9 mouse cellular contexts compared by ENCODE assay signal in the genomic region with DNA sequence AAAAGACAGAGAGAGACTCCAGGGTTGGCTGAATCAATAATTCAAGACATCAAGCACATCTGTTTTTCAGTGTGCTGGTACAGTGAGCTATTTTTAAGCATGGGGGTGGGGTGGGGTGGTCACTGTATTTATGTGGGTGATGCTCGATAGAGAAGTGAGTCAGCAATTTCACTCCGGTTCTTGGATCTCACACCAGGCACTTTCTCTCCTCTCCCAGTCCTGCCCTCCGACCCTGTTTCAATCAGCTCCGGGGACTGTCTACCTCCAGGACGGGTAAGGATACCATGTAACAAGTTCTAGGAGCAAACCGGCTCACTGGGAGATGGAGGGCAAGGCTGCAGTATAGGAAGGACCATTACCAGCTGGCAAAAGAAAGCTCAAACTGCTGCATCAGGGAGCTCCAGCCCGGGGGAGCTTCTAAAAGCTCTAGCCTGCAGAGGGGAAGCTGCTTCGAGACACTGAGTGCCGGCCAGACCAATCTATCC. TPM values are rescaled to one million over a fixed set of nuclear protein-coding genes. Genes with fewer than 3 reads are reported as not detected.
DNase-seq lines count a peak whose midpoint lies in the region; ATAC-seq and TF ChIP-seq lines count a peak whose summit lies in the region.
"Had no signal": no experiment of that assay in that cellular context is flagged by ENCODE, and none has a peak within 500 bp of the region (broad histone marks: within the 10 kb centered on the region; RNA-seq: fewer than 3 reads in every experiment).

No protein-coding gene starts in this region.

- H3K27ac ChIP-seq in hindbrain, embryonic 10.5 days, result peak overlapping the region; percentile 59
- H3K27ac ChIP-seq in hindbrain, embryonic 12.5 days, result no peak overlapping the region; the same call in 1 of the 2 replicates
- peak overlapping the region; percentile 72 for H3K27ac ChIP-seq in ES-E14 (ENCODE audit: insufficient read depth, low read depth, low read length, poor library complexity, severe bottlenecking)
- H3K27ac ChIP-seq in forebrain, embryonic 14.5 days (ENCODE audit: low read depth, low read length), result no peak overlapping the region
- H3K27ac ChIP-seq: kidney, postnatal 0 days had no signal

- H3K4me3 ChIP-seq in hindbrain, embryonic 10.5 days, result 0 out of 2 replicates have a peak overlapping the region, but pooled peaks have one; percentile 13
- no peak overlapping the region for H3K4me3 ChIP-seq in hindbrain, embryonic 12.5 days
- H3K4me3 ChIP-seq in ES-E14 (ENCODE audit: insufficient read depth in 1 of 2, low read depth in 1 of 2, low read length in 2 of 2, poor library complexity in 1 of 2, severe bottlenecking in 1 of 2), result peak overlapping the region; percentile 6 to 53; a peak in 2 of 4 replicates
- H3K4me3 ChIP-seq in erythroblast, embryonic 14.5 days (replicated peaks), result peak overlapping the region; percentile 74
- H3K4me3 ChIP-seq in forebrain, embryonic 14.5 days (ENCODE audit: low read depth, low read length), result no peak overlapping the region

- H3K9ac ChIP-seq in hindbrain, embryonic 12.5 days, result no peak overlapping the region
- H3K9ac ChIP-seq in ES-E14 (ENCODE audit: insufficient read depth, low read depth, low read length, poor library complexity, severe bottlenecking), result peak overlapping the region; percentile 69
- no peak overlapping the region for H3K9ac ChIP-seq in forebrain, embryonic 14.5 days (ENCODE audit: low read length)

- ATAC-seq in hindbrain, embryonic 12.5 days (ENCODE audit: low FRiP score), result no peak
- peak; percentile 70 for ATAC-seq in megakaryocyte, adult 5-6 weeks (ENCODE audit: poor library complexity, severe bottlenecking)
- ATAC-seq in forebrain, embryonic 14.5 days, result no peak

- H3K9me3 ChIP-seq in hindbrain, embryonic 10.5 days, result peaks cover 3% of the 10 kb centered on the region; the same call in 1 of the 2 replicates
- no peaks in the 10 kb centered on the region for H3K9me3 ChIP-seq in hindbrain, embryonic 12.5 days (replicated peaks)
- no peaks in the 10 kb centered on the region for H3K9me3 ChIP-seq in ES-E14 (ENCODE audit: control insufficient read depth, insufficient read depth, low read depth, low read length)
- peaks cover 17% of the 10 kb centered on the region for H3K9me3 ChIP-seq in erythroblast, embryonic 14.5 days (ENCODE audit: control insufficient read depth, low read length)
- H3K9me3 ChIP-seq in forebrain, embryonic 14.5 days (replicated peaks; ENCODE audit: control insufficient read depth, low read length), result no peaks in the 10 kb centered on the region

- 72% methylated on average over 9 of the region's 9 CpGs for WGBS in hindbrain, embryonic 10.5 days
- WGBS in hindbrain, embryonic 12.5 days, result 69% methylated on average over 9 of the region's 9 CpGs
- 73% methylated on average over 9 of the region's 9 CpGs for WGBS in forebrain, embryonic 14.5 days

- DNase-seq in hindbrain, embryonic 10.5 days (ENCODE audit: low spot score), result no peak
- no peak for DNase-seq in ES-E14 (ENCODE audit: low read depth, low spot score)
- no peak for DNase-seq in forebrain, embryonic 14.5 days (ENCODE audit: low spot score)
- no peak for DNase-seq in T-cell, adult 2 months (ENCODE audit: low spot score)
- no peak for DNase-seq in kidney, postnatal 4 days

- in situ Hi-C loops in ES-E14 (cut with MboI; ENCODE audit: low sequenced_read_pairs in 2 of 2, unreplicated experiment in 2 of 2), result no loop called here

- peaks cover 12% of the 10 kb centered on the region for H3K4me1 ChIP-seq in hindbrain, embryonic 10.5 days (replicated peaks)
- peaks cover 13% of the 10 kb centered on the region for H3K4me1 ChIP-seq in hindbrain, embryonic 12.5 days
- peaks cover 7 to 11% of the 10 kb centered on the region in 2 experiments; a peak in 2 of 4 replicates for H3K4me1 ChIP-seq in ES-E14 (ENCODE audit: control insufficient read depth in 2 of 2, insufficient read depth in 2 of 2, low read length in 2 of 2, poor library complexity in 1 of 2)
- peaks cover 56% of the 10 kb centered on the region for H3K4me1 ChIP-seq in erythroblast, embryonic 14.5 days (ENCODE audit: control insufficient read depth)
- H3K4me1 ChIP-seq in forebrain, embryonic 14.5 days (ENCODE audit: control insufficient read depth, insufficient read depth, low read length), result no peaks in the 10 kb centered on the region

- no peak overlapping the region for H3K4me2 ChIP-seq in hindbrain, embryonic 12.5 days (replicated peaks)
- H3K4me2 ChIP-seq in forebrain, embryonic 14.5 days (ENCODE audit: low read length), result no peak overlapping the region

- peaks cover 33% of the 10 kb centered on the region for H3K36me3 ChIP-seq in hindbrain, embryonic 10.5 days
- peaks cover 28% of the 10 kb centered on the region for H3K36me3 ChIP-seq in hindbrain, embryonic 12.5 days
- no peaks in the 10 kb centered on the region for H3K36me3 ChIP-seq in ES-E14 (ENCODE audit: control insufficient read depth, insufficient read depth, low read length, poor library complexity, severe bottlenecking)
- H3K36me3 ChIP-seq in erythroblast, embryonic 14.5 days (ENCODE audit: control insufficient read depth), result peaks cover 85% of the 10 kb centered on the region
- H3K36me3 ChIP-seq in forebrain, embryonic 14.5 days (ENCODE audit: control insufficient read depth, insufficient read depth, low read length), result 0 out of 2 replicates have a peak, but pooled peaks cover 7% of the 10 kb centered on the region

- H3K27me3 ChIP-seq in hindbrain, embryonic 10.5 days (ENCODE audit: insufficient read depth, poor library complexity, severe bottlenecking), result no peaks in the 10 kb centered on the region
- H3K27me3 ChIP-seq in hindbrain, embryonic 12.5 days, result no peaks in the 10 kb centered on the region
- H3K27me3 ChIP-seq in erythroblast, embryonic 14.5 days (ENCODE audit: control insufficient read depth), result no peaks in the 10 kb centered on the region
- no peaks in the 10 kb centered on the region for H3K27me3 ChIP-seq in forebrain, embryonic 14.5 days (replicated peaks; ENCODE audit: control insufficient read depth, insufficient read depth, low read length)

TF ChIP-seq in ES-E14, 5 proteins besides CTCF, POLR2A, EP300 and RAD21:
- peak; percentile 80 for TF ChIP-seq MAFK (IDR thresholded peaks at IDR 0.05; ENCODE audit: insufficient read depth, low read depth, low read length)
- no peak for TF ChIP-seq ZNF384 (IDR thresholded peaks at IDR 0.05; ENCODE audit: low read depth, low read length)
- TF ChIP-seq HCFC1 (IDR thresholded peaks at IDR 0.05; ENCODE audit: borderline replicate concordance, insufficient read depth, low read length), result no peak
- no peak for TF ChIP-seq CHD2 (IDR thresholded peaks at IDR 0.05; ENCODE audit: low read depth, low read length)
- TF ChIP-seq ZC3H11A (IDR thresholded peaks at IDR 0.05; ENCODE audit: borderline replicate concordance, low read depth, low read length), result no peak

RNA-seq across cellular contexts. Expression of a gene that starts 10.6 kb away (rescaled TPM):
- 36.6 and 38.5 TPM in 2 replicates for polyA plus RNA-seq in hindbrain, embryonic 10.5 days (2016; fragmentation: Nextera tagmentation; extraction: Ambion mirVana)
- polyA plus RNA-seq in hindbrain, embryonic 12.5 days (2016; fragmentation: Nextera tagmentation; extraction: Ambion mirVana), result 55.4 and 55.6 TPM in 2 replicates
- 40.7 and 51.6 TPM in 2 replicates for total RNA-seq in ES-E14 (2012; rRNA removed)
- polyA plus RNA-seq in erythroblast, embryonic 14.5 days (2012), result 0.53 and 0.71 TPM in 2 replicates
- 55.8 and 56.5 TPM in 2 replicates for total RNA-seq in megakaryocyte, adult 5-6 weeks (2015)
- total RNA-seq in megakaryocyte, adult 5-6 weeks (2017), result 20.9 and 29.7 TPM in 2 replicates
- 30.1 and 32.0 TPM in 2 replicates for polyA plus RNA-seq in forebrain, embryonic 14.5 days (2014; fragmentation: Nextera tagmentation; extraction: Ambion mirVana)

RNA-seq across cellular contexts. Expression of a gene that starts 43.7 kb away (rescaled TPM):
- 273 and 276 TPM in 2 replicates for polyA plus RNA-seq in hindbrain, embryonic 10.5 days (2016; fragmentation: Nextera tagmentation; extraction: Ambion mirVana)
- 334 and 368 TPM in 2 replicates for polyA plus RNA-seq in hindbrain, embryonic 12.5 days (2016; fragmentation: Nextera tagmentation; extraction: Ambion mirVana)
- total RNA-seq in ES-E14 (2012; rRNA removed), result 246 and 266 TPM in 2 replicates
- polyA plus RNA-seq in erythroblast, embryonic 14.5 days (2012), result 1.2 and 1.3 TPM in 2 replicates
- 79.8 and 83.1 TPM in 2 replicates for total RNA-seq in megakaryocyte, adult 5-6 weeks (2015)
- total RNA-seq in megakaryocyte, adult 5-6 weeks (2017), result 107 and 112 TPM in 2 replicates
- 351 and 398 TPM in 2 replicates for polyA plus RNA-seq in forebrain, embryonic 14.5 days (2014; fragmentation: Nextera tagmentation; extraction: Ambion mirVana)

Comparison
In these comparisons a context has a peak if more than half of its experiments do, and no peak if none do; other contexts are left out.
1. H3K27ac ChIP-seq: peak in hindbrain, embryonic 10.5 days (single experiment) and ES-E14 (single experiment); none in hindbrain, embryonic 12.5 days (single experiment) and forebrain, embryonic 14.5 days (single experiment).
2. H3K4me3 ChIP-seq: peak in hindbrain, embryonic 10.5 days (single experiment), ES-E14 (2 of 2) and erythroblast, embryonic 14.5 days (single experiment); none in hindbrain, embryonic 12.5 days (single experiment) and forebrain, embryonic 14.5 days (single experiment).
3. RNA of a gene that starts 10.6 kb away (polyA plus RNA-seq): 55.4 to 55.6 TPM in hindbrain, embryonic 12.5 days, 36.6 to 38.5 TPM in hindbrain, embryonic 10.5 days and 30.1 to 32.0 TPM in forebrain, embryonic 14.5 days; 0.53 to 0.71 TPM in erythroblast, embryonic 14.5 days; every median in the first group is over 10 times any median in the second.
4. RNA of a gene that starts 43.7 kb away (polyA plus RNA-seq): 351 to 398 TPM in forebrain, embryonic 14.5 days, 334 to 368 TPM in hindbrain, embryonic 12.5 days and 273 to 276 TPM in hindbrain, embryonic 10.5 days; 1.2 to 1.3 TPM in erythroblast, embryonic 14.5 days; every median in the first group is over 100 times any median in the second.